Mouse (Mus musculus): Measurements from ENCODE around the gene Hibch.

DNA sequence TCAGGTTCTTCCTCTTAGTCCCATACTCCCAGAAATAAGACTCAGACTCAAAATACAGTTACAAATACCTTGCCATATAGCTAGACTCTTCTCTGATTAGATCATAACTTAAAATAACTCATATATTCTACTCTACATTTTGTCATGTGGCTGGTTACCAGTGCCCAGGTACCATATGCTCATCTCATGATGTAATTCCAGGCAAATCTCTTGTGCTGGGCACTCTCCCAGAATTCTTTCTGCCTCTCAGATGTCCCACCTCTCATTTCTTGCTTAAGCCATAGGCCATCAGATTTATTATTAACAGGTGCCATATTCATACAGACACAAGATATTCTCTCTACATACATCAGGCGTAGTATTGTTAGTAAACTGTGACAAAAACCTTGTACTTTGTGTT is 23.1 kb downstream of the Hibch start:
- TF ChIP-seq E2F4 (IDR thresholded peaks at IDR 0.05; ENCODE audit: insufficient read depth) = no peak
- no peak for TF ChIP-seq POLR2A (IDR thresholded peaks at IDR 0.05; ENCODE audit: insufficient read length, low read depth)
- no peak for TF ChIP-seq USF1 (IDR thresholded peaks at IDR 0.05; ENCODE audit: low read depth)
- no peak for TF ChIP-seq SRF (IDR thresholded peaks at IDR 0.05; ENCODE audit: control insufficient read depth, insufficient read length, low read depth)

Data from myocyte (in vitro differentiated cells).